Mouse (Mus musculus) ES-Bruce4 (cell line): ENCODE measurements around the gene Fam24a. TPM values are rescaled to one million over a fixed set of nuclear protein-coding genes. Genes with fewer than 3 reads are reported as not detected.

Experiments used
- H3K27ac ChIP-seq: 2 replicates; pipeline ENCODE4 v1.5.1; 2012; ENCODE audit warnings: low read length, inconsistent platforms; ENCODE audit not compliant: insufficient read depth
- H3K27me3 ChIP-seq: 2 replicates; pipeline ENCODE4 v1.6.1; 2012; ENCODE audit warnings: mild to moderate bottlenecking, low read length, inconsistent platforms; ENCODE audit not compliant: control insufficient read depth, poor library complexity, insufficient read depth, severe bottlenecking
- H3K36me3 ChIP-seq: 2 replicates; pipeline ENCODE4 v1.6.1; 2012; ENCODE audit warnings: inconsistent platforms, mild to moderate bottlenecking, low read length, moderate library complexity; ENCODE audit not compliant: control insufficient read depth, poor library complexity, insufficient read depth, severe bottlenecking
- H3K4me1 ChIP-seq: one replicate; pipeline ENCODE4 v1.8.1; 2011; ENCODE audit warnings: low read length; ENCODE audit not compliant: control insufficient read depth, insufficient read depth
- H3K4me3 ChIP-seq: 2 replicates; pipeline ENCODE4 v1.5.1; 2011; ENCODE audit warnings: low read depth, mild to moderate bottlenecking, low read length
- H3K9ac ChIP-seq: 2 replicates; pipeline ENCODE4 v1.6.1; 2012; ENCODE audit warnings: low read depth, mild to moderate bottlenecking, inconsistent platforms; ENCODE audit not compliant: poor library complexity, severe bottlenecking
- H3K9me3 ChIP-seq: replicated peaks from 2 replicates; pipeline ENCODE4 v1.6.1; 2012; ENCODE audit warnings: mild to moderate bottlenecking, low read length, inconsistent platforms; ENCODE audit not compliant: control insufficient read depth, poor library complexity, insufficient read depth, severe bottlenecking
- CTCF ChIP-seq: IDR thresholded peaks from one replicate; pipeline ENCODE4 v1.8.1; 2011; ENCODE audit warnings: low read depth, low read length
- EP300 ChIP-seq: IDR thresholded peaks from 2 replicates; pipeline ENCODE4 v1.6.1; 2011; ENCODE audit warnings: low read depth, low read length; ENCODE audit not compliant: insufficient read depth
- POLR2A ChIP-seq: IDR thresholded peaks from one replicate; pipeline ENCODE4 v1.8.1; 2011; ENCODE audit warnings: low read length; ENCODE audit not compliant: insufficient read depth
- polyA plus RNA-seq: library from polyadenylated mRNA; stranded (reverse); fragments of >200 nt; gene quantifications from 2 replicates; pipeline ENCODE4 v1.2.4, GENCODE M21; 2011; ENCODE audit warnings: low read depth; ENCODE audit not compliant: missing spikeins, insufficient read depth, insufficient read length

Gene Fam24a
- polyA plus RNA-seq, 1 experiment, result not detected

GRCm38 (mm10) chr7:131356105-131356504 lies 22.4 kb downstream of the Fam24a start:
- H3K27ac ChIP-seq, result no peak overlapping the region
- no peaks in the 10 kb centered on the region for H3K9me3 ChIP-seq
- no peaks in the 10 kb centered on the region for H3K27me3 ChIP-seq
- H3K4me1 ChIP-seq, result no peaks in the 10 kb centered on the region
- no peak overlapping the region for H3K4me3 ChIP-seq
- TF ChIP-seq POLR2A (no peak), EP300 (no peak), CTCF (no peak)
- peaks cover 31% of the 10 kb centered on the region for H3K36me3 ChIP-seq
- no peak overlapping the region for H3K9ac ChIP-seq

- H3K27me3 ChIP-seq, result no peaks in the 10 kb centered on the region
- H3K4me1 ChIP-seq, result no peaks in the 10 kb centered on the region
- H3K4me3 ChIP-seq, result peak overlapping the region; percentile 79
- H3K36me3 ChIP-seq, result peaks cover 5% of the 10 kb centered on the region
- H3K9ac ChIP-seq, result peak overlapping the region; percentile 80
- 0 out of 2 replicates have a peak overlapping the region, but pooled peaks have one; percentile 19 for H3K27ac ChIP-seq
- no peak for TF ChIP-seq CTCF
- TF ChIP-seq EP300, result no peak
- no peak for TF ChIP-seq POLR2A
- H3K9me3 ChIP-seq, result no peaks in the 10 kb centered on the region
Measured at GRCm38 (mm10) chr7:131362269-131362614, 28.6 kb downstream of the Fam24a start.

- H3K4me3 ChIP-seq, result peak within 1 kb of the TSS; percentile 79
- peak within 1 kb of the TSS; percentile 89 for H3K27ac ChIP-seq
- TF ChIP-seq POLR2A, result peak; percentile 40
- no peak for TF ChIP-seq CTCF
- 0 out of 2 replicates have a peak, but pooled peaks have one; percentile 39 for TF ChIP-seq EP300
- H3K9ac ChIP-seq, result peak within 1 kb of the TSS; percentile 86
- H3K9me3 ChIP-seq, result no peaks in the 10 kb centered on the region
- peaks cover 4% of the 10 kb centered on the region; the same call in 1 of the 2 replicates for H3K36me3 ChIP-seq
- no peaks in the 10 kb centered on the region for H3K4me1 ChIP-seq
- no peaks in the 10 kb centered on the region for H3K27me3 ChIP-seq
Measured at GRCm38 (mm10) chr7:131362615-131363300, 29.1 kb downstream of the Fam24a start, which contains the start of gene 2310057M21Rik. 2310057M21Rik (minus strand) TSS chr7:131362759.

GRCm38 (mm10) chr7:131364131-131364530 lies 30.5 kb downstream of the Fam24a start:
- Histone ChIP-seq H3K4me1 (no peaks in the 10 kb centered on the region), H3K27me3 (no peaks in the 10 kb centered on the region), H3K27ac (no peak overlapping the region), H3K9ac (no peak overlapping the region), H3K9me3 (no peaks in the 10 kb centered on the region), H3K4me3 (no peak overlapping the region), H3K36me3 (no peaks in the 10 kb centered on the region)
- no peak for TF ChIP-seq EP300
- no peak for TF ChIP-seq POLR2A
- no peak for TF ChIP-seq CTCF

GRCm38 (mm10) chr7:131370648-131371469 lies 37.2 kb downstream of the Fam24a start, which contains the start of gene Pstk:
Pstk (plus strand) TSS chr7:131371141.
- Histone ChIP-seq H3K4me1 (no peaks in the 10 kb centered on the region), H3K9ac (peak within 1 kb of the TSS; percentile 88), H3K9me3 (no peaks in the 10 kb centered on the region), H3K4me3 (peak within 1 kb of the TSS; percentile 86), H3K27me3 (no peaks in the 10 kb centered on the region; the same call in 1 of the 2 replicates), H3K36me3 (peaks cover 6% of the 10 kb centered on the region), H3K27ac (no peak within 1 kb of the TSS)
- peak; percentile 79 for TF ChIP-seq CTCF
- peak; percentile 76 for TF ChIP-seq POLR2A
- TF ChIP-seq EP300, result no peak
